Mouse (Mus musculus) CH12.LX (cell line): Measurements from ENCODE around the gene Dnaaf1. TPM values are rescaled to one million over a fixed set of nuclear protein-coding genes. Genes with fewer than 3 reads are reported as not detected.

Experiments used
- DNase-seq: peaks from one replicate; pipeline ENCODE4 v3.0.0-alpha.2; 2013; ENCODE audit errors: extremely low read depth
- H3K27ac ChIP-seq: 2 replicates; pipeline ENCODE4 v1.5.1; 2012; ENCODE audit warnings: low read depth, mild to moderate bottlenecking, control low read depth, moderate library complexity; ENCODE audit not compliant: insufficient read depth
- H3K27me3 ChIP-seq: replicated peaks from 2 replicates; pipeline ENCODE3; 2012; ENCODE audit warnings: inconsistent platforms
- H3K36me3 ChIP-seq, 2 experiments: replicated peaks in 1 of 2; 2 replicates each; pipeline versions ENCODE3 to v1.6.1; 2012; ENCODE audit warnings: inconsistent platforms in 1 of 2, low read length in 1 of 2, mild to moderate bottlenecking in 1 of 2, mixed read lengths in 1 of 2, moderate library complexity in 1 of 2; ENCODE audit not compliant: control insufficient read depth in 1 of 2, insufficient read depth in 1 of 2
- H3K4me1 ChIP-seq, 2 experiments: 2 replicates each; pipeline ENCODE4 v1.6.1; 2012; ENCODE audit warnings: inconsistent platforms in 1 of 2, moderate library complexity in 1 of 2; ENCODE audit not compliant: insufficient read depth in 2 of 2, control insufficient read depth in 1 of 2
- H3K4me2 ChIP-seq: 2 replicates; pipeline ENCODE4 v1.6.1; 2012; ENCODE audit warnings: low read depth, mild to moderate bottlenecking, control low read depth; ENCODE audit not compliant: poor library complexity, insufficient read depth, severe bottlenecking
- H3K4me3 ChIP-seq, 3 experiments: fragments of 150-350 bp in 1 of 3; sonication (generic) in 1 of 3; replicated peaks in 1 of 3; 2 replicates each; pipeline versions ENCODE3 to v1.5.1; 2011 to 2012; ENCODE audit warnings: low read depth in 2 of 3, low read length in 2 of 3, mild to moderate bottlenecking in 2 of 3, moderate library complexity in 2 of 3, control low read depth in 1 of 3, improper control_type of control experiment in 1 of 3, inconsistent platforms in 1 of 3, mixed read lengths in 1 of 3; ENCODE audit not compliant: poor library complexity in 1 of 3
- H3K79me2 ChIP-seq: replicated peaks from 2 replicates; pipeline ENCODE4 v1.6.1; 2012; ENCODE audit warnings: mild to moderate bottlenecking, moderate library complexity; ENCODE audit not compliant: control insufficient read depth, poor library complexity, insufficient read depth, severe bottlenecking; ENCODE audit errors: extremely low read depth
- H3K9ac ChIP-seq: 2 replicates; pipeline ENCODE4 v1.6.1; 2012; ENCODE audit warnings: low read depth, mild to moderate bottlenecking, control low read depth, moderate library complexity; ENCODE audit not compliant: insufficient read depth
- H3K9me3 ChIP-seq: replicated peaks from 2 replicates; pipeline ENCODE3; 2012; ENCODE audit warnings: low read length, inconsistent platforms, mixed read lengths
- BHLHE40 ChIP-seq: IDR thresholded peaks from 2 replicates; pipeline ENCODE4 v1.6.1; 2011; ENCODE audit warnings: mild to moderate bottlenecking, low read depth, low read length, improper control_type of control experiment
- CHD2 ChIP-seq: IDR thresholded peaks from 2 replicates; pipeline ENCODE4 v1.6.1; 2011; ENCODE audit warnings: low read length, improper control_type of control experiment
- CTCF ChIP-seq, 2 experiments: IDR thresholded peaks in 1 of 2; conservative IDR thresholded peaks in 1 of 2; 2 replicates each; pipeline ENCODE4 v1.5.1; 2011 to 2012; ENCODE audit warnings: low read depth in 2 of 2, low read length in 2 of 2, improper control_type of control experiment in 1 of 2, inconsistent platforms in 1 of 2, mild to moderate bottlenecking in 1 of 2, moderate library complexity in 1 of 2
- ELF1 ChIP-seq: IDR thresholded peaks from 2 replicates; pipeline ENCODE4 v1.6.1; 2014; ENCODE audit warnings: low read depth, mild to moderate bottlenecking, inconsistent platforms, low read length, improper control_type of control experiment
- EP300 ChIP-seq: IDR thresholded peaks from 2 replicates; pipeline ENCODE4 v1.6.1; 2011; ENCODE audit warnings: low read length, improper control_type of control experiment
- ETS1 ChIP-seq: conservative IDR thresholded peaks from 2 replicates; pipeline ENCODE4 v1.6.1; 2012; ENCODE audit warnings: low read depth, mild to moderate bottlenecking, inconsistent platforms, low read length, improper control_type of control experiment, moderate library complexity
- GABPA ChIP-seq: IDR thresholded peaks from 2 replicates; pipeline ENCODE4 v1.6.1; 2012; ENCODE audit warnings: low read depth, low read length, improper control_type of control experiment, inconsistent platforms; ENCODE audit not compliant: insufficient replicate concordance
- HCFC1 ChIP-seq: IDR thresholded peaks from 2 replicates; pipeline ENCODE4 v1.6.1; 2012; ENCODE audit warnings: low read depth, mild to moderate bottlenecking, inconsistent platforms, low read length, improper control_type of control experiment
- IRF4 ChIP-seq: IDR thresholded peaks from 2 replicates; pipeline ENCODE4 v1.6.1; 2014; ENCODE audit warnings: low read depth, mild to moderate bottlenecking, inconsistent platforms, low read length, improper control_type of control experiment
- JUND ChIP-seq: conservative IDR thresholded peaks from 2 replicates; pipeline ENCODE4 v1.6.1; 2011; ENCODE audit warnings: low read depth, low read length, improper control_type of control experiment
- KAT2A ChIP-seq: IDR thresholded peaks from 2 replicates; pipeline ENCODE4 v1.6.1; 2012; ENCODE audit warnings: low read length, improper control_type of control experiment, inconsistent platforms; ENCODE audit not compliant: insufficient replicate concordance
- MAX ChIP-seq: IDR thresholded peaks from 2 replicates; pipeline ENCODE4 v1.6.1; 2011; ENCODE audit warnings: low read length, improper control_type of control experiment
- MYC ChIP-seq: IDR thresholded peaks from 2 replicates; pipeline ENCODE4 v1.6.1; 2011; ENCODE audit warnings: low read depth, mild to moderate bottlenecking, improper control_type of control experiment, low read length
- NRF1 ChIP-seq: IDR thresholded peaks from 2 replicates; pipeline ENCODE4 v1.6.1; 2014; ENCODE audit warnings: low read depth, mild to moderate bottlenecking, inconsistent platforms, low read length, improper control_type of control experiment, moderate library complexity
- PAX5 ChIP-seq: IDR thresholded peaks from 2 replicates; pipeline ENCODE4 v1.6.1; 2012; ENCODE audit warnings: low read length, inconsistent platforms, mixed read lengths
- POLR2AphosphoS2 ChIP-seq: IDR thresholded peaks from 2 replicates; pipeline ENCODE4 v1.6.1; 2011; ENCODE audit warnings: low read depth, low read length, improper control_type of control experiment
- RCOR1 ChIP-seq: conservative IDR thresholded peaks from 2 replicates; pipeline ENCODE4 v1.6.1; 2012; ENCODE audit warnings: low read depth, mild to moderate bottlenecking, inconsistent platforms, low read length, improper control_type of control experiment
- UBTF ChIP-seq: IDR thresholded peaks from 2 replicates; pipeline ENCODE4 v1.6.1; 2012; ENCODE audit warnings: low read depth, mild to moderate bottlenecking, inconsistent platforms, low read length, improper control_type of control experiment, moderate library complexity
- USF2 ChIP-seq: conservative IDR thresholded peaks from 2 replicates; pipeline ENCODE4 v1.6.1; 2011; ENCODE audit warnings: low read depth, low read length, improper control_type of control experiment
- ZC3H11A ChIP-seq: IDR thresholded peaks from 2 replicates; pipeline ENCODE4 v1.6.1; 2012; ENCODE audit warnings: low read depth, mild to moderate bottlenecking, inconsistent platforms, low read length, improper control_type of control experiment
- ZMIZ1 ChIP-seq: IDR thresholded peaks from 2 replicates; pipeline ENCODE4 v1.6.1; 2012; ENCODE audit warnings: low read depth, mild to moderate bottlenecking, inconsistent platforms, low read length, improper control_type of control experiment
- ZNF384 ChIP-seq: IDR thresholded peaks from 2 replicates; pipeline ENCODE4 v1.6.1; 2012; ENCODE audit warnings: low read depth, low read length, improper control_type of control experiment, inconsistent platforms
- dilution Hi-C: fragments of 300-500 bp; cut with MboI; formaldehyde crosslinking; loops from 2 replicates; pipeline ENCODE4 v1.14.3; 2020; ENCODE audit warnings: low sequenced_read_pairs; ENCODE audit not compliant: extremely low pct_unique_long_range_greater_than_20kb, extremely low pct_ligation_motif_present
- in situ Hi-C: fragments of 300-500 bp; cut with MboI; formaldehyde crosslinking; loops from 3 replicates; pipeline ENCODE4 v1.14.3; 2019; ENCODE audit warnings: low sequenced_read_pairs, low pct_ligation_motif_present, low pct_unique_long_range_greater_than_20kb, mixed read lengths
- polyA plus RNA-seq: library from polyadenylated mRNA; unstranded; fragments of >175 nt; gene quantifications from 2 replicates; pipeline ENCODE4 v1.2.1, GENCODE M21; 2012; ENCODE audit warnings: low read depth; ENCODE audit not compliant: insufficient read length
- total RNA-seq, 2 experiments: library from RNA; depleted of rRNA; stranded (reverse); fragments of 300-350 nt in 1 of 2; fragments of >200 nt in 1 of 2; gene quantifications; 2 replicates each; pipeline ENCODE4 v1.2.3; 2012 to 2014

Gene Dnaaf1
- total and polyA plus RNA-seq, 3 experiments: 0.25 TPM; not detected in 2

DNA sequence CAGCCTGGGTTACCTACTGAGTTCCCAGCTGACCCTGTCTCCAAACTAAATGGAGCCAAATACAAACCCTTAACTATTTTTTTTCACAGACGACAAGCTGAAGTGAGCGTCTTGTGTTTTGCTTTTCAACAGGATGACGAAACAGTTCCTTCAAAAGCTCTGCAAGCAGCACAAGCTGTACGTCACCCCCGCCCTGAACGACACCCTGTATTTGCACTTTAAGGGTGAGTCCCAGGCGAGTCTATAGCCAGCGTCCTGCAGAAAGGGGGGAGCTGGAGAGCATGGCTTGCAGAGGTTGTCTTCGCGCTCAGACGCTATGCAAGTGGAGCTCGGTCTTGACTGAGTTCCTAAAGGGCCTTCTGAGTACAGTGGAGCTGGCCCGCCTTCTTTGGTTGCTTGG is 4.1 kb downstream of the Dnaaf1 start:
- H3K27ac ChIP-seq: no peak overlapping the region
- H3K9me3 ChIP-seq: no peaks in the 10 kb centered on the region
- no peak overlapping the region for H3K4me3 ChIP-seq
- H3K4me2 ChIP-seq: no peak overlapping the region
- dilution Hi-C loops: no loop called here
- H3K36me3 ChIP-seq: no peaks in the 10 kb centered on the region
- in situ Hi-C loops: no loop called here
- peaks cover 0 to 7% of the 10 kb centered on the region in 2 experiments; a peak in 2 of 4 replicates for H3K4me1 ChIP-seq
- no peak for DNase-seq
- no peak overlapping the region for H3K9ac ChIP-seq
- H3K27me3 ChIP-seq: peaks cover 64% of the 10 kb centered on the region
- TF ChIP-seq BHLHE40 (no peak), IRF4 (no peak), RCOR1 (no peak), EP300 (no peak), ZC3H11A (no peak), ZNF384 (no peak), POLR2AphosphoS2 (no peak), MAX (no peak), JUND (no peak), CHD2 (no peak), HCFC1 (no peak), PAX5 (no peak), ELF1 (no peak), NRF1 (no peak), MYC (no peak), GABPA (no peak)
- no peaks in the 10 kb centered on the region for H3K79me2 ChIP-seq

DNA sequence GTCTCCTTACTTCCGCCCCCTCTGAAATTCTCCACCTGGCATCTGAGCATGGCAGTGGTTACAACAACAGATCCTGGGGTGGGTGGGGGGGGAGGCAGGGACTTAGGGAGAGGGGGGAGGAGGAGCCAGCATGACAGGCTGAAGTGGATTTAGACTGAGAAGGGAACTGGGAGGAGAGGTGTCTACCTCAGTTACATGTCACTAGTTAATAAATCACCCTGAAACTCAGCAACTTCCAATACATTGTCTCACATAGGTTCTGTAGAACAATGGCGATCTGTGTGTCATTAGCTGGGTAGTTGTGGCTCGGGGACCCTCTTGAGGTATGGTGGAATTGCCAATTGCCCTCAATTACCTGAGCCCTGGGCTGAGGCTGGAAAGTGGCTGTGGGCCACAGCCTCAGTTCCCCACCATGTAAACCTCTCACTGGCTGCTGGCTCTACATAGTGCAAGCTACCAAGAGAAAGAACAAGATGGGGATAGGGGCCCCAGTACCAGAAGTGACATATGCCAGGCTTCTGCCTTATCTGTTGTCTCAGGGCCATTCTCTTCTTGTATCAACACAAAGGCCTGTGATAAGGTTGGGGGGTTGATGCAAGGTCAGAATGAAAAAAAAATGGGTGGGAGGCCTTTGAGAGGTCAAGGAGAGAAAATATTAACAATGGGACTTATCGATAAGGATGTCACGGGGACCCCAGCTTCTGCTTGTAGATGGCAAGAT is 5.6 kb downstream of the Dnaaf1 start:
- no peak overlapping the region for H3K4me3 ChIP-seq
- dilution Hi-C loops (no loop called here), in situ Hi-C loops (no loop called here)
- no peak overlapping the region for H3K4me2 ChIP-seq
- H3K27ac ChIP-seq: no peak overlapping the region
- TF ChIP-seq ZNF384 (no peak), CTCF (conservative IDR thresholded peaks at IDR 0.05 in 1 of 2, IDR thresholded peaks at IDR 0.05 in 1 of 2; ENCODE audit: low read depth in 2 of 2, low read length in 2 of 2) (no peak), UBTF (no peak), IRF4 (no peak), ZMIZ1 (no peak), ETS1 (no peak), USF2 (no peak), ZC3H11A (no peak), KAT2A (no peak), RCOR1 (no peak)
- no peaks in the 10 kb centered on the region for H3K79me2 ChIP-seq
- H3K4me1 ChIP-seq: no peaks in the 10 kb centered on the region
- H3K9me3 ChIP-seq: no peaks in the 10 kb centered on the region
- H3K27me3 ChIP-seq: peaks cover 54% of the 10 kb centered on the region
- DNase-seq: no peak
- H3K9ac ChIP-seq: no peak overlapping the region
- H3K36me3 ChIP-seq: no peaks in the 10 kb centered on the region
